In the genomic region with DNA sequence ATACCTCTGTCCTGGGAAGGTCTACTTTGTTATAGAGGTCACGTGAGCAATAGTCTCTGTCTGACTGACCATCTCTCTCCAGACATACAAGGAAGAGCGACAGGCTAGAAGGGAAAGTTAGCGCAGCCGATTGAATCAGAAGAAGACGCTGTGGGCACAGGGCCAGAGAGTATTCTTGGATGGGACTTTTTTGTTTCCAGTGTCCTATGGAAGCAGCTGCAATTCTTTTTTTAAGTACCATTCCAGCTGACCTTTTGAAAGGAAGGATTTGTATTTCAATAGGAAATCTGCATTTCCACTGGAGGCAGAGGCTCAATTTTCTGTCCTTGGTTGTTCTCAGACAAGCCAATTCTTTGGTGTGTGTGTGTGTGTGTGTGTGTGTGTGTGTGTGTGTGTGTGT, we compare ENCODE assay signal across 18 mouse cellular contexts. TPM values are rescaled to one million over a fixed set of nuclear protein-coding genes. Genes with fewer than 3 reads are reported as not detected.
"Had no signal": no experiment of that assay in that cellular context is flagged by ENCODE, and none has a peak within 500 bp of the region (broad histone marks: within the 10 kb centered on the region; RNA-seq: fewer than 3 reads in every experiment).

No protein-coding gene starts in this region.

- H3K4me1 ChIP-seq: lung, embryonic 15.5 days; megakaryocyte, embryonic 14.5 days; midbrain, embryonic 13.5 days; midbrain, embryonic 15.5 days had no signal

- H3K9me3 ChIP-seq: lung, embryonic 15.5 days; midbrain, embryonic 13.5 days; midbrain, embryonic 15.5 days; neural tube, embryonic 12.5 days; stomach, embryonic 15.5 days had no signal

- H3K36me3 ChIP-seq: lung, embryonic 15.5 days; midbrain, embryonic 13.5 days; midbrain, embryonic 15.5 days; neural tube, embryonic 12.5 days; stomach, embryonic 15.5 days had no signal

- ATAC-seq: lung, postnatal 0 days; midbrain, embryonic 13.5 days; midbrain, embryonic 15.5 days had no signal

- H3K4me2 ChIP-seq: lung, embryonic 15.5 days; midbrain, embryonic 11.5 days; midbrain, embryonic 13.5 days; midbrain, embryonic 15.5 days; neural tube, embryonic 12.5 days; stomach, embryonic 15.5 days had no signal

- H3K27me3 ChIP-seq: lung, embryonic 15.5 days; megakaryocyte, embryonic 14.5 days; midbrain, embryonic 13.5 days; midbrain, embryonic 15.5 days; neural tube, embryonic 12.5 days; stomach, embryonic 15.5 days had no signal

- DNase-seq: lung, adult 18-20 months; lung, postnatal 4 days; right cerebral cortex, postnatal 14 days; thymus, adult 2 months; thymus, postnatal 25 days; thymus, postnatal 4 days had no signal

- H3K4me3 ChIP-seq: lung, embryonic 15.5 days; megakaryocyte, embryonic 14.5 days; midbrain, embryonic 13.5 days; midbrain, embryonic 15.5 days; myocyte; neural tube, embryonic 12.5 days; stomach, embryonic 15.5 days had no signal

- H3K27ac ChIP-seq: liver, embryonic 14.5 days; lung, embryonic 15.5 days; midbrain, embryonic 13.5 days; midbrain, embryonic 15.5 days; neural tube, embryonic 12.5 days; stomach, embryonic 15.5 days; stomach, postnatal 0 days had no signal

- H3K9ac ChIP-seq: liver, embryonic 14.5 days; lung, embryonic 15.5 days; midbrain, embryonic 13.5 days; midbrain, embryonic 15.5 days; neural tube, embryonic 12.5 days; stomach, embryonic 15.5 days had no signal

RNA-seq across cellular contexts. Expression of gene Zfp536, which starts 52.3 kb away (rescaled TPM):
- total RNA-seq: neutrophil, adult 5-6 weeks had no signal
- polyA plus RNA-seq: liver, embryonic 14.5 days; myocyte had no signal
